Mouse (Mus musculus): ENCODE measurements around the gene Pi4ka.

- no peak for TF ChIP-seq GATA1 (IDR thresholded peaks at IDR 0.05; ENCODE audit: borderline replicate concordance, low read length)
- TF ChIP-seq FLI1 (IDR thresholded peaks at IDR 0.05; ENCODE audit: low read length): no peak
These were observed 148.7 kb downstream of the Pi4ka start for GRCm38 (mm10) chr16:17257359-17257821.
